Mouse (Mus musculus) gastrocnemius, postnatal 10 days (tissue): ENCODE results near the gene Whrn. TPM values are rescaled to one million over a fixed set of nuclear protein-coding genes. Genes with fewer than 3 reads are reported as not detected.

ENCODE experiments used
- DNase-seq: peaks from one replicate; pipeline ENCODE4 v3.0.0; 2021; ENCODE audit warnings: mixed read lengths
- total RNA-seq, 2 experiments: library from RNA; stranded (reverse); gene quantifications; 2 replicates each; pipeline ENCODE4 v1.2.3; 2021

Whrn gene
- total RNA-seq, 2 experiments from 2014 or later: 2.5 to 4.7 TPM

- DNase-seq: no peak
Measured at GRCm38 (mm10) chr4:63382676-63383369, 113.0 kb downstream of the Whrn start.

GRCm38 (mm10) chr4:63377483-63377882 lies 118.3 kb downstream of the Whrn start:
- DNase-seq: no peak

GRCm38 (mm10) chr4:63375367-63375766 lies 120.4 kb downstream of the Whrn start:
- peak; percentile 82 for DNase-seq

DNA sequence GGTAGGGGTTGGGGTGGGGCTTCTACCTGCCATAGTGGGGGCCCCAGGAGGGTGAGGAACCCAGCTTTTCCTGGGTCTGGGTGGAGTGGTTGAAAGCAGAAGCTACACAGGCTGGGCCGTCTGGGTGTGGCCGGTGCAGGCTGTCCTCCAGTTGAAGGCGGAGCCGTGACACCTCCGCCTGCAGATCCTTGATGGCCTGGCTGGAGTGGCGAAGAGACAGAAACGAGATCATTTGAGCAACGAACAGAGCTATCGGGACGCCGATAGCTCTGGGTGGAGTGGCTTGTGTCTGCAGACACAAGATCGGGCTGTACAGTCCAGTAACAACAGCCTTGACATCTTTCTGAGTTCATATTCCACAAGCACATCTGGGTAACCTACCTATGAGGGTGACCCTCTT lies 121.5 kb downstream of the Whrn start:
- DNase-seq: no peak

DNA sequence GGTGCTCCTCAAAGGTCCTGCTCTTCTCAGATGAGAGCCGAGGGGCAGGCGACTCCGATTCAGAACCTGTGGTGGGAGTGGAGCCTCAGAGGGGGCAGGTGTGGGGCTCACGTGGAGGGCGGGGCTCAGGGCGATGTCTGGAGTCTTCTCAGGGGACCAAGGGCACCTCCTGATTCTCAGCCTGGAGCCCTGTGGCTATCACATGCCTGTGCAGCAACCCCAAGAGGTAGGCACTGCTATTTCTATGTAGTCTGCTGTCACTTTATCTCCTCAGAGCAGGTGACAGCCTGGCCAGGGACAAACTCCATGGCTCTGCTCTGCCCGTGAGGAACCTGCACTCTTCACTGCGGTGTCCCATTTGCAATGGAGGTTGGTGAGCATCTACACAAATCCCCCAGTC lies 122.4 kb downstream of the Whrn start:
- DNase-seq: no peak

DNA sequence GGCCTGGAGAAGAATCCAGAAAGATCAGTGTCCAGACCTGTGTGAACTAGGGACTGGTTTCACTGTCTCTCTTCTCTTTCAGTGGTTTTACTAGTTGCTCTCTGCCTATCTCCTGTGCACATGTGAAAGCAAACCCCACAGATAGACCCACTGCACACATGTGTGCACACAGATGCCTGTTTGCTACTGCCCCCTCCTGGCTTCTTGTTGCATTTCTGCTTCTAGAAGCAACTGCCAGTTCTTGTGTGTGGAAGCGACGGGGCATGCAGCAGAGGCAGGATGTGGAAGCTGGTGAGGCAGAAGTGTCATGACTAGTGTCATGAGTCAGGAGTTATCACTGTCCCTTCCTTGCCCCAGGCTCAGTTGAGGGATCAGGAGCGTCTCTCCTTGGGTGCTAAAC lies 123.9 kb downstream of the Whrn start:
- DNase-seq: peak; percentile 37

DNA sequence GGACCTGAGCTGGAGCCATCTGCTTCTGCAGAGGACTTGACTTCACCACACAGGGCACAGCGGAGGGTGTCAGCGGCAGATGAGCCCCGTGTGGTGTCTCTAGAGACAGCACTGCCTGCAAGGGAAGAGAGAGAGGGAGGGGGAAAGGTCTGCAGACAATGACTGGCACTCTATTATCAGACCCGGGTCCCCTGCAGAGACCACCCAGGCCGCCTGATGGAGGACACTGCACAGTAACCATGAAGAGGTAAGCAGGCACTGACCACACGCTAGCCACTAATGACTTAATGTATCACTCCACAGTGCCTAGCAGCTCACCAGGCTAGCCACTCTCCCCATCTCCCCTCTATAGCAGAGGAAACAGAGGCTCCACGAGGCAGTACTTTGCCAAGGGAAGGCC lies 124.9 kb downstream of the Whrn start:
- no peak for DNase-seq

DNA sequence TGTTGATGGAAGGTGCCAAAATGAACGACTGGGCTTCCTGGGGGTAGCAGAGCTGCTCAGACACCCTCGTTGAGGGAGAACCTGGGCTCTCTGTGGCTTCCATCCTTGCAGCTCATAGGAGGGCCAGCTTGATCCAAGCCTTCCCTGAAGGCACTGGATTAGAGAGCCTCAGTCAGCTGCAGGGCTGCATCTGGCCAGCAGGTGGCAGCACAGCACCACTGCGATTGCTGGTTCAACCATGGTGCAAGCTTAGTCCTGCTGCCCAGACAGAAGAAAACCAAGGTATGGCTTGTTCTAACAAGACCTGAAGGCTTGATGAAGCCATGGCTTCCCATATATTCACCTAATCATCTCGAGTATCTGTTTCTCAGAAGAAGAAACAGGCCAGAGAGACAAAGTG lies 127.2 kb downstream of the Whrn start:
- DNase-seq: peak; percentile 96

Other genes with a start within 250 kb of the Whrn start
- gene Orm1, start 151.4 kb downstream of the Whrn start, total RNA-seq: 1 to 10 TPM in 1 of 2 experiments, not detected in 1; 1.8 TPM
- gene Orm3, start 139.8 kb downstream of the Whrn start, total RNA-seq: not detected
- gene Orm2, start 133.5 kb downstream of the Whrn start, total RNA-seq: under 1 TPM in 1 of 2 experiments, not detected in 1; 0.47 TPM
- gene Akna, start 92.6 kb downstream of the Whrn start, total RNA-seq: 1 to 10 TPM; 2.5 to 4.4 TPM
- gene Atp6v1g1, start 48.8 kb upstream of the Whrn start, total RNA-seq: 100 to 1,000 TPM; 279 to 306 TPM
- 1 to 10 TPM; 7.9 to 8.8 TPM for gene Tmem268, start 62.8 kb upstream of the Whrn start, total RNA-seq
- not detected for gene Gm11213, start 109.3 kb upstream of the Whrn start, total RNA-seq
- not detected for gene Tex48, start 126.4 kb upstream of the Whrn start, total RNA-seq
- not detected for gene Gm11214, start 167.4 kb upstream of the Whrn start, total RNA-seq
- gene Tnfsf15, start 249.1 kb upstream of the Whrn start, total RNA-seq: under 1 TPM in 1 of 2 experiments, not detected in 1; 0.09 TPM